Mouse (Mus musculus) intestine, postnatal 0 days (tissue): Measurements from ENCODE around the gene Gabpa. TPM values are rescaled to one million over a fixed set of nuclear protein-coding genes. Genes with fewer than 3 reads are reported as not detected.

Experiments used
- ATAC-seq: fragments of 200-750 bp; cut with Nextera tagmentation; 2 replicates; pipeline ENCODE4 v1.8.0; 2017; ENCODE audit warnings: mild to moderate bottlenecking, moderate TSS enrichment, moderate library complexity
- H3K27ac ChIP-seq: fragments of 300-500 bp; sonication (generic); 2 replicates; pipeline ENCODE4 v1.5.1; 2014; ENCODE audit warnings: mild to moderate bottlenecking, low read depth, low read length, moderate library complexity
- H3K27me3 ChIP-seq: fragments of 300-500 bp; sonication (generic); replicated peaks from 2 replicates; pipeline ENCODE4 v1.6.1; 2014; ENCODE audit warnings: low read length, mixed read lengths; ENCODE audit not compliant: control insufficient read depth, insufficient read depth
- H3K36me3 ChIP-seq: fragments of 300-500 bp; sonication (generic); 2 replicates; pipeline ENCODE4 v1.6.1; 2014; ENCODE audit warnings: mild to moderate bottlenecking, moderate library complexity; ENCODE audit not compliant: control insufficient read depth, insufficient read depth
- H3K4me1 ChIP-seq: fragments of 300-500 bp; sonication (generic); replicated peaks from 2 replicates; pipeline ENCODE4 v1.6.1; 2014; ENCODE audit warnings: antibody characterized with exemption, low read length, mixed read lengths; ENCODE audit not compliant: control insufficient read depth, insufficient read depth
- H3K4me2 ChIP-seq: fragments of 300-500 bp; sonication (generic); replicated peaks from 2 replicates; pipeline ENCODE4 v1.6.1; 2014; ENCODE audit warnings: low read depth, mild to moderate bottlenecking, moderate library complexity
- H3K4me3 ChIP-seq: fragments of 300-500 bp; sonication (generic); 2 replicates; pipeline ENCODE4 v1.5.1; 2014; ENCODE audit warnings: low read depth, low read length
- H3K9ac ChIP-seq: fragments of 300-500 bp; sonication (generic); 2 replicates; pipeline ENCODE4 v1.6.1; 2014; ENCODE audit warnings: mild to moderate bottlenecking, low read depth, low read length
- H3K9me3 ChIP-seq: fragments of 300-500 bp; sonication (generic); 2 replicates; pipeline ENCODE4 v1.6.1; 2016; ENCODE audit warnings: mixed run types; ENCODE audit not compliant: control insufficient read depth
- CTCF ChIP-seq: sonication (generic); IDR thresholded peaks from 2 replicates; pipeline ENCODE4 v1.5.1; 2016; ENCODE audit warnings: low read depth, mild to moderate bottlenecking, control low read depth, antibody characterized with exemption, moderate library complexity
- WGBS: fragments of 180-500 bp; shearing (Covaris S2); extraction: QIAGEN DNeasy Blood & Tissue Kit; methylation state at CpG from one replicate; pipeline ENCODE4 v1.1.7; 2014; 5-methylcytosine and 5-hydroxymethylcytosine counted together
- polyA plus RNA-seq: library from polyadenylated mRNA; unstranded; fragments of >200 nt; fragmentation: Nextera tagmentation; extraction: Ambion mirVana; gene quantifications from 2 replicates; pipeline ENCODE4 v1.2.1, GENCODE M21; 2015

Gabpa gene
- polyA plus RNA-seq, 1 experiment from 2014 or later = 10.8 TPM

GRCm38 (mm10) chr16:84814511-84814910 is 20.2 kb upstream of the Gabpa start:
- ATAC-seq = no peak
- no peak for TF ChIP-seq CTCF
- Histone ChIP-seq H3K9ac (no peak overlapping the region), H3K4me1 (no peaks in the 10 kb centered on the region), H3K4me2 (no peak overlapping the region), H3K36me3 (no peaks in the 10 kb centered on the region), H3K27ac (no peak overlapping the region), H3K9me3 (no peaks in the 10 kb centered on the region), H3K4me3 (no peak overlapping the region), H3K27me3 (no peaks in the 10 kb centered on the region)
- 73% methylated on average over 8 of the region's 8 CpGs for WGBS

GRCm38 (mm10) chr16:84817423-84817822 is 17.3 kb upstream of the Gabpa start:
- TF ChIP-seq CTCF = peak; percentile 79
- ATAC-seq = no peak
- WGBS = 40% methylated on average over 7 of the region's 7 CpGs

GRCm38 (mm10) chr16:84825009-84825408 is 9.7 kb upstream of the Gabpa start:
- H3K4me1 ChIP-seq = 0 out of 2 replicates have a peak, but pooled peaks cover 2% of the 10 kb centered on the region
- H3K9ac ChIP-seq = no peak overlapping the region
- peaks cover 54% of the 10 kb centered on the region for H3K36me3 ChIP-seq
- no peak overlapping the region for H3K4me2 ChIP-seq
- peak; percentile 86 for ATAC-seq
- no peaks in the 10 kb centered on the region for H3K27me3 ChIP-seq
- TF ChIP-seq CTCF = no peak
- no peak overlapping the region for H3K4me3 ChIP-seq
- 36% methylated on average over 6 of the region's 6 CpGs for WGBS
- H3K9me3 ChIP-seq = no peaks in the 10 kb centered on the region
- no peak overlapping the region for H3K27ac ChIP-seq

More at GRCm38 (mm10) chr16:84817423-84817822, 17.3 kb upstream of the Gabpa start:
- H3K9ac ChIP-seq = no peak overlapping the region
- 0 out of 2 replicates have a peak, but pooled peaks cover 3% of the 10 kb centered on the region for H3K36me3 ChIP-seq
- no peak overlapping the region for H3K27ac ChIP-seq
- H3K4me3 ChIP-seq = no peak overlapping the region
- no peaks in the 10 kb centered on the region for H3K27me3 ChIP-seq
- H3K4me2 ChIP-seq = no peak overlapping the region
- no peaks in the 10 kb centered on the region for H3K4me1 ChIP-seq
- H3K9me3 ChIP-seq = no peaks in the 10 kb centered on the region

GRCm38 (mm10) chr16:84831696-84832095 is 3.0 kb upstream of the Gabpa start:
- no peak for TF ChIP-seq CTCF
- Histone ChIP-seq H3K36me3 (peaks cover 44% of the 10 kb centered on the region), H3K27ac (peak overlapping the region; percentile 28; the same call in 1 of the 2 replicates), H3K4me2 (no peak overlapping the region), H3K9ac (no peak overlapping the region), H3K27me3 (no peaks in the 10 kb centered on the region), H3K4me3 (no peak overlapping the region), H3K4me1 (peaks cover 6% of the 10 kb centered on the region; the same call in 1 of the 2 replicates), H3K9me3 (no peaks in the 10 kb centered on the region)
- ATAC-seq = no peak
- WGBS = 56% methylated on average over 5 of the region's 5 CpGs

- no peak for ATAC-seq
- H3K9ac ChIP-seq = no peak overlapping the region; the same call in 1 of the 2 replicates
- TF ChIP-seq CTCF = no peak
- no peak overlapping the region for H3K4me2 ChIP-seq
- no peaks in the 10 kb centered on the region for H3K9me3 ChIP-seq
- 89% methylated on average over 5 of the region's 5 CpGs for WGBS
- H3K4me3 ChIP-seq = no peak overlapping the region
- H3K36me3 ChIP-seq = peaks cover 35% of the 10 kb centered on the region
- peaks cover 6% of the 10 kb centered on the region; the same call in 1 of the 2 replicates for H3K4me1 ChIP-seq
- no peak overlapping the region for H3K27ac ChIP-seq
- no peaks in the 10 kb centered on the region for H3K27me3 ChIP-seq
Observed at GRCm38 (mm10) chr16:84832736-84833135, 2.0 kb upstream of the Gabpa start.

GRCm38 (mm10) chr16:84834344-84834743 is 381 bp upstream of the Gabpa start:
- WGBS = under 1% methylated on average over 22 of the region's 22 CpGs

More at GRCm38 (mm10) chr16:84834344-84834743, 381 bp upstream of the Gabpa start:
- Histone ChIP-seq H3K4me2 (peak overlapping the region; percentile 77), H3K9me3 (no peaks in the 10 kb centered on the region), H3K27ac (peak overlapping the region; percentile 99), H3K27me3 (no peaks in the 10 kb centered on the region), H3K9ac (peak overlapping the region; percentile 99), H3K4me3 (peak overlapping the region; percentile 100), H3K4me1 (peaks cover 6% of the 10 kb centered on the region; the same call in 1 of the 2 replicates), H3K36me3 (peaks cover 20% of the 10 kb centered on the region)
- TF ChIP-seq CTCF = no peak
- ATAC-seq = no peak
